Mouse (Mus musculus): ENCODE data around the gene Sdhaf2. TPM values are rescaled to one million over a fixed set of nuclear protein-coding genes. Genes with fewer than 3 reads are reported as not detected.

The Sdhaf2 gene
- total RNA-seq, 2 experiments from 2014 or later, result 45.0 to 47.5 TPM

Other genes with a start within 250 kb of the Sdhaf2 start
- 1 to 10 TPM; 8.3 TPM for gene Dagla, start 221.3 kb downstream of the Sdhaf2 start, total RNA-seq (2021)
- gene Syt7, start 137.1 kb downstream of the Sdhaf2 start, total RNA-seq (2021), result 1 to 10 TPM; 1.5 TPM
- gene Lrrc10b, start 68.7 kb downstream of the Sdhaf2 start, total RNA-seq (2021), result under 1 TPM; 0.17 to 0.18 TPM
- gene Ppp1r32, start 43.2 kb downstream of the Sdhaf2 start, total RNA-seq (2021), result under 1 TPM; 0.82 to 0.85 TPM
- gene Cpsf7, start 876 bp downstream of the Sdhaf2 start, total RNA-seq (2021), result 10 to 100 TPM; 15.4 to 19.8 TPM
- 1 to 10 TPM; 3.0 to 3.2 TPM for gene Tmem216, start 30.1 kb upstream of the Sdhaf2 start, total RNA-seq (2021)
- 1 to 10 TPM; 5.5 to 6.6 TPM for gene Cyb561a3, start 51.0 kb upstream of the Sdhaf2 start, total RNA-seq (2021)
- gene Tmem138, start 51.2 kb upstream of the Sdhaf2 start, total RNA-seq (2021), result 1 to 10 TPM in 1 of 2 experiments, under 1 TPM in 1; 0.87 to 1.0 TPM
- 100 to 1,000 TPM; 127 to 132 TPM for gene Ddb1, start 79.2 kb upstream of the Sdhaf2 start, total RNA-seq (2021)
- 1 to 10 TPM; 3.2 to 4.6 TPM for gene Tkfc, start 79.5 kb upstream of the Sdhaf2 start, total RNA-seq (2021)
- gene Vwce, start 108.1 kb upstream of the Sdhaf2 start, total RNA-seq (2021), result not detected
- not detected for gene Pga5, start 151.9 kb upstream of the Sdhaf2 start, total RNA-seq (2021)
- 10 to 100 TPM; 21.3 to 28.5 TPM for gene Vps37c, start 162.6 kb upstream of the Sdhaf2 start, total RNA-seq (2021)
- gene Cd5, start 212.9 kb upstream of the Sdhaf2 start, total RNA-seq (2021), result not detected